22 mouse cellular contexts compared by ENCODE assay signal in the genomic region with DNA sequence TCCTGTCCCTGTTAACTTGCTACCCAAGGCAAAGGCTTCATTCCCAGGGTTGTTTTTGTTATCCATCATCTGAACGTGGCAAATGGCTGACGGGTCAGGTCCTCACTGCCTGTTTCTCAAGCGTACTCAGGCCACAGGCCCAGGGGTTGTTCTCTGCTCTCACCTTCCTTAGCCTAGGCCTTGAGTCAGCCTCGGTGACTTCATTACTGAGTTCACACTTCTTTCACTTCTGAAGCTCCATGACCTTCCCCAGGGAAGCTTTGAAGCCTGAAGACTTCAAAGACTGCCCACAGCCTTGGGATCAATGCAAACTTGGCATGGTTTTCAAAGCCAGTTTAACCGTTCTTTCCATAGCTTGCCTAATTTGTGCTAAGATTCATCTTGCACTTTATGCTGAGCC.
"Had no signal": no experiment of that assay in that cellular context is flagged by ENCODE, and none has a peak within 500 bp of the region (broad histone marks: within the 10 kb centered on the region; RNA-seq: fewer than 3 reads in every experiment).

No protein-coding gene starts in this region.

- H3K36me3 ChIP-seq: lung, embryonic 15.5 days; neural tube, embryonic 13.5 days; neural tube, embryonic 15.5 days; stomach, embryonic 15.5 days had no signal

- H3K9me3 ChIP-seq: lung, embryonic 15.5 days; neural tube, embryonic 13.5 days; neural tube, embryonic 15.5 days; stomach, embryonic 15.5 days had no signal

- H3K27ac ChIP-seq: lung, embryonic 15.5 days; macrophage; neural tube, embryonic 13.5 days; neural tube, embryonic 15.5 days; stomach, embryonic 15.5 days; stomach, postnatal 0 days had no signal

- H3K9ac ChIP-seq: liver, postnatal 0 days; lung, embryonic 15.5 days; neural tube, embryonic 13.5 days; neural tube, embryonic 15.5 days; stomach, embryonic 15.5 days had no signal

- H3K4me3 ChIP-seq: lung, embryonic 15.5 days; megakaryocyte, embryonic 14.5 days; myocyte; neural tube, embryonic 13.5 days; neural tube, embryonic 15.5 days; stomach, embryonic 15.5 days had no signal

- DNase-seq: liver, postnatal 0 days; lung, adult 2 months; lung, postnatal 14 days; lung, postnatal 36 days; midbrain, embryonic 14.5 days; retina, postnatal 1 day; right cerebral cortex, adult 18-20 months; right cerebral cortex, postnatal 14 days; thymus, adult 2 months; thymus, postnatal 25 days; thymus, postnatal 4 days had no signal

- H3K4me2 ChIP-seq: lung, embryonic 15.5 days; midbrain, embryonic 11.5 days; neural tube, embryonic 13.5 days; neural tube, embryonic 15.5 days; stomach, embryonic 15.5 days had no signal

- ATAC-seq: liver, postnatal 0 days; lung, postnatal 0 days; midbrain, embryonic 16.5 days had no signal

- H3K27me3 ChIP-seq: lung, embryonic 15.5 days; megakaryocyte, embryonic 14.5 days; neural tube, embryonic 13.5 days; neural tube, embryonic 15.5 days; stomach, embryonic 15.5 days had no signal

- H3K4me1 ChIP-seq: lung, embryonic 15.5 days; megakaryocyte, embryonic 14.5 days; stomach, embryonic 15.5 days had no signal
